Mouse (Mus musculus) kidney, adult 2 months (tissue): ENCODE data around the gene Slc26a9.

ENCODE experiments used
- CTCF ChIP-seq: fragments of 200-500 bp; conservative IDR thresholded peaks from 2 replicates; pipeline ENCODE4 v1.5.1; 2011; ENCODE audit warnings: low read depth, mild to moderate bottlenecking, control low read depth, low read length, moderate library complexity, mixed read lengths; ENCODE audit not compliant: insufficient read depth, insufficient read length
- POLR2A ChIP-seq: fragments of 200-500 bp; IDR thresholded peaks from one replicate; pipeline ENCODE4 v1.6.1; 2011; ENCODE audit warnings: low read depth, low read length, control low read depth

GRCm38 (mm10) chr1:131737269-131737668, 6.6 kb upstream of the Slc26a9 start:
- TF ChIP-seq CTCF (no peak), POLR2A (no peak)
